26 mouse cellular contexts compared by ENCODE assay signal in the genomic region with DNA sequence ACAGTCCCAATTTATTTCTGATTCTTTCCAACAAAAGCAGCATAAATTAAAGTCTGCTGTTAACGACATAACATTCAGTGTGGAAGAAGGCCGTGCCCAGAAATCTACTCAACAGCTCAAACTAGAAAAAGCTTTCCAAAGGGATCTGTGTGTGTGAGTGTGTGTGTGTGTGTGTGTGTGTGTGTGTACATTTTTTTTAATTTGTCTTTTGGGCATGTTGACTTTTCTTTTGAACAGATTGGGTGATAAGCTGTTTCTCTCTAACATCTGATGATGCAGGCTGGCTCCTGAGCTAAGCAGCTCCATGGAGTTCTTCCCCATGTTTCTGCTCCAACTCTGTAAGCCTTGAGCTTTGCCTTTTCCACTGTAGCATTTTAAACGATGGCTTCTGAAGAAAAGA. TPM values are rescaled to one million over a fixed set of nuclear protein-coding genes. Genes with fewer than 3 reads are reported as not detected.
DNase-seq lines count a peak whose midpoint lies in the region; ATAC-seq lines count a peak whose summit lies in the region.
"Had no signal": no experiment of that assay in that cellular context is flagged by ENCODE, and none has a peak within 500 bp of the region (broad histone marks: within the 10 kb centered on the region; RNA-seq: fewer than 3 reads in every experiment).

No protein-coding gene starts in this region.

- H3K9me3 ChIP-seq in forebrain, embryonic 15.5 days = no peaks in the 10 kb centered on the region
- H3K9me3 ChIP-seq in forebrain, embryonic 10.5 days = no peaks in the 10 kb centered on the region
- H3K9me3 ChIP-seq: embryonic facial prominence, embryonic 15.5 days; heart, embryonic 15.5 days; hindbrain, embryonic 13.5 days had no signal

- no peak overlapping the region for H3K4me3 ChIP-seq in forebrain, embryonic 15.5 days
- H3K4me3 ChIP-seq in forebrain, embryonic 10.5 days = no peak overlapping the region
- H3K4me3 ChIP-seq: embryonic facial prominence, embryonic 15.5 days; erythroblast, embryonic 14.5 days; heart, embryonic 15.5 days; hindbrain, embryonic 13.5 days had no signal

- no peaks in the 10 kb centered on the region for H3K4me1 ChIP-seq in forebrain, embryonic 15.5 days
- H3K4me1 ChIP-seq in forebrain, embryonic 10.5 days = no peaks in the 10 kb centered on the region
- H3K4me1 ChIP-seq: embryonic facial prominence, embryonic 15.5 days; heart, embryonic 15.5 days; hindbrain, embryonic 13.5 days had no signal

- H3K4me2 ChIP-seq in forebrain, embryonic 15.5 days (replicated peaks) = no peak overlapping the region
- H3K4me2 ChIP-seq: embryonic facial prominence, embryonic 15.5 days; heart, embryonic 11.5 days; heart, embryonic 15.5 days; hindbrain, embryonic 13.5 days had no signal

- H3K27ac ChIP-seq in forebrain, embryonic 15.5 days (replicated peaks) = 0 out of 2 replicates have a peak overlapping the region, but pooled peaks have one; percentile 23
- no peak overlapping the region for H3K27ac ChIP-seq in forebrain, embryonic 10.5 days
- H3K27ac ChIP-seq: embryonic facial prominence, embryonic 15.5 days; heart, embryonic 15.5 days; hindbrain, embryonic 13.5 days; hindbrain, postnatal 0 days had no signal

- H3K36me3 ChIP-seq in forebrain, embryonic 15.5 days = no peaks in the 10 kb centered on the region
- no peaks in the 10 kb centered on the region for H3K36me3 ChIP-seq in forebrain, embryonic 10.5 days (replicated peaks)
- H3K36me3 ChIP-seq: embryonic facial prominence, embryonic 15.5 days; heart, embryonic 15.5 days; hindbrain, embryonic 13.5 days had no signal

- no peak for DNase-seq in forebrain, embryonic 10.5 days (ENCODE audit: extremely low spot score, low spot score)
- DNase-seq in layer of hippocampus, adult 9-10 months (ENCODE audit: low spot score) = peak; percentile 29
- no peak for DNase-seq in layer of hippocampus, postnatal 36 days
- DNase-seq in layer of hippocampus, adult 9-11 months = peak; percentile 23
- no peak for DNase-seq in thymus, postnatal 25 days
- DNase-seq: adrenal gland, postnatal 14 days; cerebellum, adult 2 months; cerebellum, postnatal 14 days; embryo, embryonic 11 days; gastrocnemius, postnatal 36 days; heart, adult 18-20 months; heart, postnatal 14 days had no signal

- 47% methylated on average over 3 of the region's 3 CpGs for WGBS in forebrain, embryonic 15.5 days
- WGBS in forebrain, embryonic 10.5 days = 83% methylated on average over 3 of the region's 3 CpGs

- no peak overlapping the region for H3K9ac ChIP-seq in forebrain, embryonic 15.5 days (replicated peaks)
- H3K9ac ChIP-seq: embryonic facial prominence, embryonic 15.5 days; heart, embryonic 15.5 days; hindbrain, embryonic 13.5 days had no signal

- no peaks in the 10 kb centered on the region for H3K27me3 ChIP-seq in forebrain, embryonic 15.5 days
- no peaks in the 10 kb centered on the region for H3K27me3 ChIP-seq in forebrain, embryonic 10.5 days (ENCODE audit: poor library complexity, severe bottlenecking)
- H3K27me3 ChIP-seq: CH12.LX; embryonic facial prominence, embryonic 15.5 days; heart, embryonic 15.5 days; hindbrain, embryonic 13.5 days had no signal

- peak; percentile 60; the same call in 1 of the 2 replicates for ATAC-seq in forebrain, embryonic 15.5 days (replicated peaks)
- ATAC-seq: activated CD4-positive, CD25-positive, alpha-beta regulatory T cell, adult 4 months; hindbrain, postnatal 0 days; Patski had no signal

RNA-seq across cellular contexts. Expression of gene Ak9, which starts 12.1 kb away (rescaled TPM):
- polyA plus RNA-seq in forebrain, embryonic 15.5 days (2015; fragmentation: Nextera tagmentation; extraction: Ambion mirVana) = 0.14 and 0.20 TPM in 2 replicates
- 0.02 TPM in 2 replicates for polyA plus RNA-seq in forebrain, embryonic 10.5 days (2016; fragmentation: Nextera tagmentation; extraction: Ambion mirVana)
- under 1 TPM; 0.15 to 0.25 TPM for total RNA-seq in layer of hippocampus, postnatal 36 days (2021)
- total RNA-seq: common myeloid progenitor, adult 5-6 weeks; gastrocnemius, adult 8-10 months; gastrocnemius, postnatal 36 days; hematopoietic stem cell, adult 5-6 weeks had no signal
- polyA plus RNA-seq: embryonic facial prominence, embryonic 11.5 days; erythroblast, embryonic 14.5 days had no signal

RNA-seq across cellular contexts. Expression of gene Fig4, which starts 12.8 kb away (rescaled TPM):
- 31.1 and 33.5 TPM in 2 replicates for polyA plus RNA-seq in forebrain, embryonic 15.5 days (2015; fragmentation: Nextera tagmentation; extraction: Ambion mirVana)
- polyA plus RNA-seq in forebrain, embryonic 10.5 days (2016; fragmentation: Nextera tagmentation; extraction: Ambion mirVana) = 15.7 and 16.7 TPM in 2 replicates
- 10 to 100 TPM; 30.7 to 34.5 TPM for total RNA-seq in layer of hippocampus, postnatal 36 days (2021)

Comparison
In these comparisons a context has a peak if more than half of its experiments do, and no peak if none do; other contexts are left out.
1. DNase-seq: peak in layer of hippocampus, adult 9-10 months (single experiment) and layer of hippocampus, adult 9-11 months (single experiment); none in forebrain, embryonic 10.5 days (single experiment), layer of hippocampus, postnatal 36 days (0 of 2) and thymus, postnatal 25 days (single experiment).